Mouse (Mus musculus): ENCODE measurements around the gene Olfr316.
A peak's percentile ranks its signal among the peaks of the same experiment; 100 is the strongest.
"Not testable (repeated sequence)": the region's sequence is repeated elsewhere in the genome, so short reads cannot be mapped to it uniquely, and the experiment has no call there.

The Olfr316 gene

GRCm38 (mm10) chr11:58752434-58752833, at the start of gene Olfr316:
TSS of gene Olfr316 (plus strand) at chr11:58752734.
- no peak for DNase-seq (ENCODE audit: low spot score)

GRCm38 (mm10) chr11:58709086-58709485, 43.4 kb upstream of the Olfr316 start:
- no peak for DNase-seq (ENCODE audit: low spot score)

- not testable (repeated sequence) for DNase-seq (ENCODE audit: low spot score)
Measured at GRCm38 (mm10) chr11:58717723-58718122, 34.8 kb upstream of the Olfr316 start.

- no peak for DNase-seq (ENCODE audit: low spot score)
Measured at GRCm38 (mm10) chr11:58719701-58720100, 32.8 kb upstream of the Olfr316 start.

GRCm38 (mm10) chr11:58723914-58724313, 28.6 kb upstream of the Olfr316 start, which contains the start of gene Olfr318:
TSS of gene Olfr318 (minus strand) at chr11:58724014.
- DNase-seq (ENCODE audit: low spot score): no peak

- DNase-seq (ENCODE audit: low spot score): not testable (repeated sequence)
Measured at GRCm38 (mm10) chr11:58727896-58728650, 24.5 kb upstream of the Olfr316 start.

GRCm38 (mm10) chr11:58733372-58733771, 19.2 kb upstream of the Olfr316 start:
- no peak for DNase-seq (ENCODE audit: low spot score)

GRCm38 (mm10) chr11:58738792-58739262, 13.7 kb upstream of the Olfr316 start, which contains the start of gene Olfr317:
TSS of gene Olfr317 (minus strand) at chr11:58739212.
- DNase-seq (ENCODE audit: low spot score): no peak

GRCm38 (mm10) chr11:58751096-58751495, 1.4 kb upstream of the Olfr316 start:
- peak; percentile 57 for DNase-seq (ENCODE audit: low spot score)

- no peak for DNase-seq (ENCODE audit: low spot score)
Measured at GRCm38 (mm10) chr11:58772888-58773287, 20.4 kb downstream of the Olfr316 start, which contains the start of gene Olfr315. TSS of gene Olfr315 (plus strand) at chr11:58773188.

GRCm38 (mm10) chr11:58782480-58783089, 30.1 kb downstream of the Olfr316 start, which contains the start of gene Olfr314:
TSS of gene Olfr314 (plus strand) at chr11:58782952.
- no peak for DNase-seq (ENCODE audit: low spot score)

GRCm38 (mm10) chr11:58784182-58784581, 31.6 kb downstream of the Olfr316 start:
- DNase-seq (ENCODE audit: low spot score): no peak

GRCm38 (mm10) chr11:58787651-58788050, 35.1 kb downstream of the Olfr316 start:
- DNase-seq (ENCODE audit: low spot score): no peak

GRCm38 (mm10) chr11:58788346-58788745, 35.8 kb downstream of the Olfr316 start:
- no peak for DNase-seq (ENCODE audit: low spot score)

GRCm38 (mm10) chr11:58789532-58789931, 37.0 kb downstream of the Olfr316 start:
- no peak for DNase-seq (ENCODE audit: low spot score)

- no peak for DNase-seq (ENCODE audit: low spot score)
Measured at GRCm38 (mm10) chr11:58790053-58790452, 37.5 kb downstream of the Olfr316 start.

GRCm38 (mm10) chr11:58790646-58791045, 38.1 kb downstream of the Olfr316 start:
- no peak for DNase-seq (ENCODE audit: low spot score)

GRCm38 (mm10) chr11:58795856-58796255, 43.3 kb downstream of the Olfr316 start:
- no peak for DNase-seq (ENCODE audit: low spot score)

- no peak for DNase-seq (ENCODE audit: low spot score)
Measured at GRCm38 (mm10) chr11:58796850-58797249, 44.3 kb downstream of the Olfr316 start.

GRCm38 (mm10) chr11:58799747-58800146, 47.2 kb downstream of the Olfr316 start:
- no peak for DNase-seq (ENCODE audit: low spot score)

GRCm38 (mm10) chr11:58801558-58802228, 49.2 kb downstream of the Olfr316 start, which contains the start of gene Fam183b:
TSS of gene Fam183b (minus strand) at chr11:58801960.
- no peak for DNase-seq (ENCODE audit: low spot score)

- DNase-seq (ENCODE audit: low spot score): no peak
Measured at GRCm38 (mm10) chr11:58803871-58804270, 51.3 kb downstream of the Olfr316 start.
